Mouse (Mus musculus) limb, embryonic 13.5 days (tissue): Measurements from ENCODE around the gene Osbpl9. TPM values are rescaled to one million over a fixed set of nuclear protein-coding genes. Genes with fewer than 3 reads are reported as not detected.

Source experiments
- ATAC-seq: fragments of 200-750 bp; cut with Nextera tagmentation; 2 replicates; pipeline ENCODE4 v1.8.0; 2017; ENCODE audit warnings: low read depth, moderate number of reproducible peaks, moderate TSS enrichment; ENCODE audit not compliant: low FRiP score
- H3K27ac ChIP-seq: fragments of 300-500 bp; sonication (generic); 2 replicates; pipeline ENCODE4 v1.5.1; 2015; ENCODE audit warnings: inconsistent platforms, mild to moderate bottlenecking, moderate library complexity
- H3K27me3 ChIP-seq: fragments of 300-500 bp; sonication (generic); 2 replicates; pipeline ENCODE4 v1.6.1; 2015; ENCODE audit warnings: mild to moderate bottlenecking, inconsistent platforms
- H3K36me3 ChIP-seq: fragments of 300-500 bp; sonication (generic); 2 replicates; pipeline ENCODE4 v1.6.1; 2015; ENCODE audit warnings: inconsistent platforms, mild to moderate bottlenecking, moderate library complexity
- H3K4me1 ChIP-seq: fragments of 300-500 bp; sonication (generic); 2 replicates; pipeline ENCODE4 v1.6.1; 2015; ENCODE audit warnings: inconsistent platforms
- H3K4me2 ChIP-seq: fragments of 300-500 bp; sonication (generic); replicated peaks from 2 replicates; pipeline ENCODE4 v1.6.1; 2015; ENCODE audit warnings: inconsistent platforms, mild to moderate bottlenecking, moderate library complexity
- H3K4me3 ChIP-seq: fragments of 300-500 bp; sonication (generic); 2 replicates; pipeline ENCODE4 v1.5.1; 2015; ENCODE audit warnings: moderate library complexity, mild to moderate bottlenecking, inconsistent platforms
- H3K9ac ChIP-seq: fragments of 300-500 bp; sonication (generic); 2 replicates; pipeline ENCODE4 v1.6.1; 2015; ENCODE audit warnings: mild to moderate bottlenecking, inconsistent platforms
- H3K9me3 ChIP-seq: fragments of 300-500 bp; sonication (generic); 2 replicates; pipeline ENCODE4 v1.6.1; 2016; ENCODE audit warnings: inconsistent platforms
- WGBS: fragments of 180-500 bp; shearing (Covaris S2); methylation state at CpG from one replicate; pipeline ENCODE4 v1.1.7; 2015; 5-methylcytosine and 5-hydroxymethylcytosine counted together
- polyA plus RNA-seq: library from polyadenylated mRNA; unstranded; fragments of >200 nt; fragmentation: Nextera tagmentation; extraction: Ambion mirVana; gene quantifications from 2 replicates; pipeline ENCODE4 v1.2.1, GENCODE M21; 2015

Osbpl9 gene
- polyA plus RNA-seq, 1 experiment from 2014 or later = 69.0 TPM

GRCm38 (mm10) chr4:109199069-109199468 lies 3.0 kb downstream of the Osbpl9 start:
- ATAC-seq = no peak
- H3K27me3 ChIP-seq = no peaks in the 10 kb centered on the region
- H3K9me3 ChIP-seq = no peaks in the 10 kb centered on the region
- H3K4me2 ChIP-seq = no peak overlapping the region
- H3K4me3 ChIP-seq = no peak overlapping the region
- 95% methylated on average over 4 of the region's 4 CpGs for WGBS
- H3K27ac ChIP-seq = no peak overlapping the region
- peaks cover 10% of the 10 kb centered on the region for H3K4me1 ChIP-seq
- H3K36me3 ChIP-seq = peaks cover 12% of the 10 kb centered on the region; the same call in 1 of the 2 replicates
- H3K9ac ChIP-seq = no peak overlapping the region

- Histone ChIP-seq H3K9ac (no peak overlapping the region), H3K36me3 (peaks cover 12% of the 10 kb centered on the region; the same call in 1 of the 2 replicates), H3K27ac (no peak overlapping the region), H3K27me3 (no peaks in the 10 kb centered on the region), H3K9me3 (no peaks in the 10 kb centered on the region), H3K4me2 (no peak overlapping the region), H3K4me1 (peaks cover 10% of the 10 kb centered on the region), H3K4me3 (no peak overlapping the region)
- no peak for ATAC-seq
- 86% methylated on average over 7 of the region's 7 CpGs for WGBS
These were observed 6.0 kb downstream of the Osbpl9 start for GRCm38 (mm10) chr4:109195900-109196629.

- Histone ChIP-seq H3K27ac (no peak overlapping the region), H3K27me3 (no peaks in the 10 kb centered on the region), H3K4me2 (no peak overlapping the region), H3K4me1 (0 out of 2 replicates have a peak, but pooled peaks cover 3% of the 10 kb centered on the region), H3K9ac (no peak overlapping the region), H3K4me3 (no peak overlapping the region), H3K9me3 (no peaks in the 10 kb centered on the region), H3K36me3 (peaks cover 9% of the 10 kb centered on the region; the same call in 1 of the 2 replicates)
- 78% methylated on average over 5 of the region's 5 CpGs for WGBS
- ATAC-seq = no peak
These were observed 8.2 kb downstream of the Osbpl9 start for GRCm38 (mm10) chr4:109193886-109194285.

DNA sequence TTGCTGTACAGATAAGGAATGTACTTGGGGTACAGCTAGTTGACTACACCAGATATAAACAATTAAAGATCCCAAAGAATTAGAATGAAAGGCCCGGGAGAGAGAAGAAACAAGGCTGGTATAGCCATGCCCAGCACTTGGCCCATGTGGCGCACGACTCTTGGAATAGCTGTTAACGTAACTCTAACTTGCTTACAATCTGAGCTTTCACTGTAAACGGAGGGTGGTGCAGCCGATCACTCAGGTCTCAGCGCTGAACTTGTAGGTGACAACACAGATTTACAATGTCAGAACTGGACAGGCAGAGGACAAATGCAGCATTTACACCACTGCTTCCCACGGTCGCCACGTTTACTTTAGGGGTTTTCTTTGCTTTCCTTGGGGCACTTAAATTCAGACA lies 10.5 kb downstream of the Osbpl9 start:
- Histone ChIP-seq H3K9ac (no peak overlapping the region), H3K4me1 (0 out of 2 replicates have a peak, but pooled peaks cover 3% of the 10 kb centered on the region), H3K27me3 (no peaks in the 10 kb centered on the region), H3K4me2 (no peak overlapping the region), H3K27ac (no peak overlapping the region), H3K36me3 (no peaks in the 10 kb centered on the region), H3K4me3 (no peak overlapping the region), H3K9me3 (no peaks in the 10 kb centered on the region)
- ATAC-seq = no peak
- 70% methylated on average over 10 of the region's 10 CpGs for WGBS

DNA sequence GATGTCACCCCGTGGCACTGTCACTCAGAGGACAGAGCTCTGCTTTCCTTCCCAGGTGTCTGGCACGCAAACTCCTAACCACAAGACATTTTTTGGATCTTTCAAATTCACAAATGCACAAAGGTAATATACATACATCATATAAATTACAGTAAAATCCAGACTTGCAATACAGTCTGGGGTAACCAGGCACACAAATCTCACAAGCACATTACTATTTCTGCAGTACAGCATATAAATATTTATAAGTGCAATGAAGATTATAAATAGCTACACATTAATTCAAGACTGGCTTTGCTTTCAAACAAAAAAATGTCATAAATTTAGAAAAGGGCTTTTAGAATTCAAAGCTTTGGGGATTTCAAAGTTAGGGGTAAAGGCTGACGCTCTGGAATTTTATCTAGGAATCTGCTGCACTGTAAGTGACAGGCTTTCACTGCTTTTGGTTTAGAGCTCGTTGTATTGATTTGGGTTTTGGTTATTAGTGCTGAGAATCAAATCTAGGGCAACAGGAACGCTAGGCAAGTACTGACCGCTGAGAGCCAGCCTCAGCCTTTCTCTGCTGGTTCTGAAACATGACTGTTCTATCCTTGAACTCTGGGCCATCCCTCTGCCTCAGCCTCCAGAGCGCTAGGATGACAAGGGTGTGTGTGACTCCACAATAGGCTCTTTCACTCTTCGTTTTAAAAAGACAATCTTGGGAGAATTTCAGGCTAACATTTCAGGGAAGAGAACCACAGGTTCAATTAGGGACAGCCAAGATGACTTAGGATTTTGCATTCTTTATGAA lies 16.3 kb downstream of the Osbpl9 start:
- Histone ChIP-seq H3K36me3 (0 out of 2 replicates have a peak, but pooled peaks cover 2% of the 10 kb centered on the region), H3K4me1 (0 out of 2 replicates have a peak, but pooled peaks cover 5% of the 10 kb centered on the region), H3K4me2 (no peak overlapping the region), H3K4me3 (no peak overlapping the region), H3K27me3 (no peaks in the 10 kb centered on the region), H3K9me3 (no peaks in the 10 kb centered on the region), H3K27ac (no peak overlapping the region), H3K9ac (no peak overlapping the region)
- WGBS = 76% methylated on average over 8 of the region's 8 CpGs
- ATAC-seq = no peak

DNA sequence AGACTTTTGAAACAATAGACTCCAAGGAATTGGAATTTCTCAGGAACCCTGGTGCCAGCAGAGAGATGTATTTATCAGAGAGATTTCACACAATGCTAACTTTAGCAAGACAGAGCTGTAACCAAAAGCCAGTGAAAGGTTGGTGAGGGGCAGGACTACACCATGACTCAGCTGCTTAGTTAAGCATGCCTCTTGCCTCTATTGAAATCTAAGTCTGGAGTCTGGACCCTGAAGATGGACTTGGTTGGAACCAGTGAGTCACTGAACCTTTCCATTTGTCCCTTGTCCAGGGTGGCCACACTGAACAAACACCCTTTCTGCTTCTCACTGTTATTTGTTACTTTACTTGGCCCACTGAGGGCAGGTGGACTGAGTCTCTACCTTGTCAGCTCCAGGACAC lies 26.4 kb downstream of the Osbpl9 start:
- H3K4me2 ChIP-seq = no peak overlapping the region
- no peak overlapping the region for H3K27ac ChIP-seq
- ATAC-seq = no peak
- H3K4me1 ChIP-seq = peaks cover 15% of the 10 kb centered on the region
- peaks cover 5% of the 10 kb centered on the region; the same call in 1 of the 2 replicates for H3K36me3 ChIP-seq
- no peaks in the 10 kb centered on the region for H3K9me3 ChIP-seq
- H3K4me3 ChIP-seq = no peak overlapping the region
- no peaks in the 10 kb centered on the region for H3K27me3 ChIP-seq
- no peak overlapping the region for H3K9ac ChIP-seq

DNA sequence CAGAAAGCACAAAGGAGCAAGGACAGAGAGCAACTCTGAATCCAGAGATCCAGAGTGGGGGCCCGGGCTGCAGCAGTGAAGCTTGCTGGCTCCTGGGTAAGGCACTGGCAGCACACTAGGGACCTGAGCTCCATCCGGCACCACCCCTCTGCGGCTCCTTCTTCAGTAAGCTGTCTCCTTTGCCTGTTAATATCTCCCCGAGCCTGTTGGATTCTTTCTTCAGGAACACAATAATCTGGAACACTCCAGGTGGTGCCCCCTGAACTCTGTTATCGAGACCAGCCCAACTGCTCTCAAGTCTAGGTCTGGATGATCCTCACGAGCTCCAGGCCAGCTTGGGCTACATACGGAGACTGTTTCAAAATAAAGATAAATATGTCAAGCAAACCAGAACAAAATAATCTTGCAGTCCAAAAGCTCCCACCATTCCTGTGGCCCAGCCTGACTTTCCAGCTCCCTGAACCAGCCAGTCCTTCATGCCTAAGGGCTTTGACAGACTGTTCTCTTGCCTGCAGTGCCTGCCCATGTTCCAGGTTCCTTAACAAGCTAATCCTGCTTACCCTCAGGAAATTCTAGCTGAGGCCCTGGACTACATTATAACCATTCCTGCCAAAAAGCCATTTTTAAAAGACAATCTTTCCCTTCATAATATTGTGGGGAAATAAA lies 28.2 kb downstream of the Osbpl9 start:
- H3K27ac ChIP-seq = peak overlapping the region; percentile 77
- H3K27me3 ChIP-seq = no peaks in the 10 kb centered on the region
- peaks cover 15% of the 10 kb centered on the region for H3K4me1 ChIP-seq
- H3K4me3 ChIP-seq = no peak overlapping the region
- ATAC-seq = no peak
- peaks cover 6% of the 10 kb centered on the region; the same call in 1 of the 2 replicates for H3K36me3 ChIP-seq
- 44% methylated on average over 7 of the region's 7 CpGs for WGBS
- no peak overlapping the region; the same call in 1 of the 2 replicates for H3K9ac ChIP-seq
- no peaks in the 10 kb centered on the region for H3K9me3 ChIP-seq
- no peak overlapping the region for H3K4me2 ChIP-seq

DNA sequence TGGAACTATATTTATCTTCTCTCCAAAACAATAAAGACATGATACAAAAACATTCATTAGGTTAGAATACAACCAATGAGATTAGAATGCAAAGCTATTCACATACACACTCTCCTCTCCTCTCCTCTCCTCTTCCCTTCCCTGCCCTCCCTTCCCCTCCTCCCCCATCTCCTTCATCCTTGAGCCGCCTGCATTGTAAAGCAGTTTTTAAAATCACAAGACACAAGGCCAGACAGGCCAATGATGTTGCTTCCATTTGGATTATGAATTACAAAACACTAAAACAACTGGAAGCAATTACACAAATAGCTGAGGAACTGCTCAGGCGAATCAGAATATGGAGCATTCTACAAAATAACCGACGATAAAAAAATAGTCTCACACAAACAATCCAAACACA lies 28.7 kb downstream of the Osbpl9 start:
- Histone ChIP-seq H3K4me2 (no peak overlapping the region), H3K4me1 (peaks cover 15% of the 10 kb centered on the region), H3K36me3 (peaks cover 6% of the 10 kb centered on the region; the same call in 1 of the 2 replicates), H3K27me3 (no peaks in the 10 kb centered on the region), H3K9me3 (no peaks in the 10 kb centered on the region), H3K27ac (peak overlapping the region; percentile 77), H3K9ac (no peak overlapping the region), H3K4me3 (no peak overlapping the region)
- whole genome bisulfite sequencing = 55% methylated on average over 4 of the region's 4 CpGs
- ATAC-seq = no peak

GRCm38 (mm10) chr4:109165521-109166173 lies 36.4 kb downstream of the Osbpl9 start:
- Histone ChIP-seq H3K27ac (no peak overlapping the region), H3K4me2 (no peak overlapping the region), H3K9ac (no peak overlapping the region), H3K36me3 (peaks cover 4% of the 10 kb centered on the region), H3K4me1 (no peaks in the 10 kb centered on the region), H3K27me3 (no peaks in the 10 kb centered on the region), H3K4me3 (no peak overlapping the region), H3K9me3 (no peaks in the 10 kb centered on the region)
- WGBS = 41% methylated on average over 12 of the region's 12 CpGs
- 0 out of 2 replicates have a peak, but pooled peaks have one; percentile 36 for ATAC-seq

DNA sequence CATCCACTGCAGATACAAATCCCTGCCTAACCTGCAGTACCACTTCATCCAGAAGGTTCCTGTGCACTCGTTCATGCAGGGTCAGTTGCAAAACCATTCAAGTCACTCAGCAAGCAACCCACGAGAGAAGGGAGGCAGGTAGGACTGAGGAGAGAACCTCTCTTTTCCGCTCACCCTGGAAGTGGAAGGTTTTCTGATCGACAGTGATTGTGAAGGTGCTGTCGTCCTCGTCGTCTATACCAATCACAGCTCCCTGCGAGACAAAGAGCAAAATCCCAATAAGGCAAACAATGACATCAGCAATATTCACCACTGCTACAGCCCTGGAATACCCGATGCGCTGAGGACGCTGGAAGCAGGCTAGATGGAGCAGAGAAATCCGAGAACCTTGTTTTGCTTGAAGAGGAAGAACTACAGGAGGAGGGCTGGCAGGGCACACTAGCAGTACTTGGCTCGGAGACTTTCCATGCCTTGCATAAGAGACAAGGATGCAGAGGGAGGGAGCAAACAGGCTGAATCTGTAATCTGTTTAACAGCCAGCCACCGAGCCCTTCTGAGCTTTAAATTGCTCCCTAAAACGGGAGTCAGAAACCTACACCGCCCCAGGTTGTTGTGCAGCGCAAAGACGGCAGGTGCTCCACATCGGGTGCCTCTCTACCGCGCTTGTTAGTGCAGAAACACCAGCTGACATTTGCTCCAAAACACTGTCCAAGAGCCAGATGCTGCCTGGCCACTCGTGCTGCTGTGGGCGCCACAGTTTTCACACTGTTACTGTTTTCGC lies 45.4 kb downstream of the Osbpl9 start:
- Histone ChIP-seq H3K4me3 (no peak overlapping the region), H3K9me3 (no peaks in the 10 kb centered on the region), H3K4me1 (peaks cover 5% of the 10 kb centered on the region), H3K4me2 (peak overlapping the region; percentile 41), H3K36me3 (peaks cover 6% of the 10 kb centered on the region; the same call in 1 of the 2 replicates), H3K9ac (no peak overlapping the region), H3K27ac (no peak overlapping the region), H3K27me3 (no peaks in the 10 kb centered on the region)
- 36% methylated on average over 24 of the region's 24 CpGs for WGBS
- ATAC-seq = peak; percentile 44; the same call in 1 of the 2 replicates

DNA sequence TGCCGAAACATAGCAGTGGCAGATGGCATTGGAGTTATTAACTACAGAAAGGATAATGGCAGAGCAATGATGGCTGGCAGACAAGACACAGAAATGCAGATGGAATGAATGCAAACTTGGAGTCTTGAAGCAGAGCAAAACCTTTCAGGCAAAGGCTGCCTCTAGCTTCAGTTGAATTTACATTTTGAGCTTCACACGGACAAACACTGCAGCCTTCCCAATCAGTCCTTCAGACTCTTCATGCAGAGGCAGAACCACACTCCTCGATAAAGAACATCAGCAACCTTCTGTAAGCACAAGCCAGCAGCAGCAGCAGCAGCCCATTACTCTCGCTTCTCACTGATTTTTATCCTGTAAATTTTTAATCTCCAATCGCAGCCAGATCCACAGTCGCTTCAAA lies 46.0 kb downstream of the Osbpl9 start:
- no peak overlapping the region for H3K9ac ChIP-seq
- H3K4me1 ChIP-seq = peaks cover 5% of the 10 kb centered on the region
- no peak overlapping the region for H3K4me3 ChIP-seq
- H3K27ac ChIP-seq = no peak overlapping the region
- ATAC-seq = no peak
- H3K9me3 ChIP-seq = no peaks in the 10 kb centered on the region
- H3K27me3 ChIP-seq = no peaks in the 10 kb centered on the region
- H3K36me3 ChIP-seq = peaks cover 6% of the 10 kb centered on the region; the same call in 1 of the 2 replicates
- 87% methylated on average over 6 of the region's 6 CpGs for WGBS
- no peak overlapping the region for H3K4me2 ChIP-seq
